Mouse (Mus musculus) olfactory bulb, adult 2 months (tissue): Measurements from ENCODE around the gene Dclk2.

Experiments
- CTCF ChIP-seq: fragments of 200-500 bp; IDR thresholded peaks from 2 replicates; pipeline ENCODE4 v1.5.1; 2012; ENCODE audit warnings: low read depth, mild to moderate bottlenecking, low read length, moderate library complexity; ENCODE audit not compliant: insufficient read depth
- POLR2A ChIP-seq: fragments of 200-500 bp; IDR thresholded peaks from 2 replicates; pipeline ENCODE4 v1.6.1; 2012; ENCODE audit warnings: mild to moderate bottlenecking, low read depth, low read length, moderate library complexity; ENCODE audit not compliant: insufficient read depth

GRCm38 (mm10) chr3:86812689-86813088, 108.0 kb downstream of the Dclk2 start:
- peak; percentile 45; the same call in 1 of the 2 replicates for TF ChIP-seq CTCF
- TF ChIP-seq POLR2A = no peak
